Mouse (Mus musculus) megakaryocyte, embryonic 14.5 days (primary cell): ENCODE results near the gene Stx4a.

ENCODE experiments used
- FLI1 ChIP-seq: IDR thresholded peaks from 2 replicates; pipeline ENCODE4 v1.6.1; 2012; ENCODE audit warnings: low read length, inconsistent platforms, mixed read lengths
- GATA1 ChIP-seq: IDR thresholded peaks from 3 replicates; pipeline ENCODE4 v1.6.1; 2012; ENCODE audit warnings: mixed read lengths, low read length, inconsistent platforms, borderline replicate concordance

- TF ChIP-seq GATA1 (no peak), FLI1 (no peak)
These were observed 21.8 kb upstream of the Stx4a start for GRCm38 (mm10) chr7:127802313-127802712.
